8 mouse cellular contexts compared by ENCODE assay signal in genomic region chr10:80199440-80200008, GRCm38 (mm10). TPM values are rescaled to one million over a fixed set of nuclear protein-coding genes. Genes with fewer than 3 reads are reported as not detected.
DNase-seq lines count a peak whose midpoint lies in the region; ATAC-seq and TF ChIP-seq lines count a peak whose summit lies in the region.

No protein-coding gene starts in this region.

- no peak overlapping the region for H3K4me2 ChIP-seq in forebrain, postnatal 0 days (ENCODE audit: low read depth)
- H3K4me2 ChIP-seq in hindbrain, embryonic 11.5 days (replicated peaks; ENCODE audit: low read depth, low read length) = no peak overlapping the region

- peaks cover 3% of the 10 kb centered on the region for H3K4me1 ChIP-seq in cerebellum, adult 2 months (ENCODE audit: control insufficient read depth, insufficient read depth, low read length)
- H3K4me1 ChIP-seq in forebrain, postnatal 0 days (ENCODE audit: insufficient read depth) = no peaks in the 10 kb centered on the region
- peaks cover 8% of the 10 kb centered on the region; the same call in 1 of the 2 replicates for H3K4me1 ChIP-seq in hindbrain, embryonic 11.5 days (replicated peaks; ENCODE audit: control insufficient read depth, insufficient read depth, low read length)

- H3K27me3 ChIP-seq in cerebellum, adult 2 months (ENCODE audit: control insufficient read depth, insufficient read depth, low read length) = no peaks in the 10 kb centered on the region
- H3K27me3 ChIP-seq in forebrain, postnatal 0 days (ENCODE audit: insufficient read depth, low read length) = no peaks in the 10 kb centered on the region
- no peaks in the 10 kb centered on the region for H3K27me3 ChIP-seq in hindbrain, embryonic 11.5 days (ENCODE audit: control insufficient read depth, insufficient read depth, low read length)

- H3K4me3 ChIP-seq in cerebellum, adult 2 months (replicated peaks; ENCODE audit: insufficient read depth, low read depth, low read length) = no peak overlapping the region
- H3K4me3 ChIP-seq in forebrain, postnatal 0 days (ENCODE audit: low read depth, low read length) = no peak overlapping the region
- no peak overlapping the region for H3K4me3 ChIP-seq in hindbrain, embryonic 11.5 days (ENCODE audit: low read depth, low read length)

- no peaks in the 10 kb centered on the region for H3K9me3 ChIP-seq in forebrain, postnatal 0 days (ENCODE audit: low read length)
- H3K9me3 ChIP-seq in hindbrain, embryonic 11.5 days (ENCODE audit: control insufficient read depth, low read length) = no peaks in the 10 kb centered on the region

- H3K9ac ChIP-seq in forebrain, postnatal 0 days = no peak overlapping the region
- no peak overlapping the region for H3K9ac ChIP-seq in hindbrain, embryonic 11.5 days (ENCODE audit: low read depth, low read length)

- ATAC-seq in forebrain, postnatal 0 days = peak; percentile 83
- peak; percentile 71 for ATAC-seq in hindbrain, embryonic 11.5 days (ENCODE audit: low FRiP score)

- peak; percentile 94 for DNase-seq in MN1 (ENCODE audit: low spot score)
- DNase-seq in cerebellum, adult 2 months = peak; percentile 84 to 85
- DNase-seq in forebrain, postnatal 0 days = peak; percentile 73
- peak; percentile 92 for DNase-seq in hindbrain, embryonic 11.5 days (ENCODE audit: low spot score)
- DNase-seq in layer of hippocampus, adult 9-10 months (ENCODE audit: low spot score) = peak; percentile 86
- peak; percentile 93 for DNase-seq in lung, postnatal 10 days
- peak; percentile 60 for DNase-seq in retina, adult 2 months (ENCODE audit: low read depth, low spot score)
- DNase-seq in thymus, postnatal 25 days = peak; percentile 80

- no peaks in the 10 kb centered on the region for H3K36me3 ChIP-seq in forebrain, postnatal 0 days (ENCODE audit: insufficient read depth)
- no peaks in the 10 kb centered on the region for H3K36me3 ChIP-seq in hindbrain, embryonic 11.5 days (ENCODE audit: control insufficient read depth, insufficient read depth, low read length)

- WGBS in cerebellum, adult 2 months = 31% methylated on average over 3 of the region's 3 CpGs
- 56% methylated on average over 3 of the region's 3 CpGs for WGBS in forebrain, postnatal 0 days
- 59% methylated on average over 3 of the region's 3 CpGs for WGBS in hindbrain, embryonic 11.5 days

- H3K27ac ChIP-seq in cerebellum, adult 2 months (ENCODE audit: insufficient read depth, low read length) = no peak overlapping the region
- H3K27ac ChIP-seq in forebrain, postnatal 0 days (ENCODE audit: low read depth, low read length) = no peak overlapping the region
- H3K27ac ChIP-seq in hindbrain, embryonic 11.5 days (ENCODE audit: low read depth, low read length) = no peak overlapping the region

- TF ChIP-seq POLR2A in cerebellum, adult 2 months (IDR thresholded peaks at IDR 0.05; ENCODE audit: borderline replicate concordance, insufficient read depth, low read length) = no peak

- peak; percentile 92 for TF ChIP-seq CTCF in cerebellum, adult 2 months (IDR thresholded peaks at IDR 0.05; ENCODE audit: borderline replicate concordance, insufficient read depth, low read depth, low read length)
- TF ChIP-seq CTCF in forebrain, postnatal 0 days (IDR thresholded peaks at IDR 0.05; ENCODE audit: low read depth) = peak; percentile 83

RNA-seq across cellular contexts. Expression of gene Efna2, which starts 20.2 kb away (rescaled TPM):
- 10.2 and 10.7 TPM in 2 replicates for polyA plus RNA-seq in cerebellum, adult 2 months (2012; rRNA removed)
- total RNA-seq in forebrain, postnatal 0 days (2014; rRNA removed) = 29.0 and 30.9 TPM in 2 replicates
- 30.6 and 31.3 TPM in 2 replicates for polyA plus RNA-seq in forebrain, postnatal 0 days (2015; fragmentation: Nextera tagmentation; extraction: Ambion mirVana)
- polyA plus RNA-seq in hindbrain, embryonic 11.5 days (2014; fragmentation: Nextera tagmentation; extraction: Ambion mirVana) = 24.8 and 34.2 TPM in 2 replicates

RNA-seq across cellular contexts. Expression of gene Mum1, which starts 26.7 kb away (rescaled TPM):
- polyA plus RNA-seq in cerebellum, adult 2 months (2012; rRNA removed) = 41.1 and 42.5 TPM in 2 replicates
- total RNA-seq in forebrain, postnatal 0 days (2014; rRNA removed) = 57.6 and 60.7 TPM in 2 replicates
- polyA plus RNA-seq in forebrain, postnatal 0 days (2015; fragmentation: Nextera tagmentation; extraction: Ambion mirVana) = 41.1 and 50.4 TPM in 2 replicates
- polyA plus RNA-seq in hindbrain, embryonic 11.5 days (2014; fragmentation: Nextera tagmentation; extraction: Ambion mirVana) = 49.4 and 57.3 TPM in 2 replicates

RNA-seq across cellular contexts. Expression of gene 1600002K03Rik, which starts 26.8 kb away (rescaled TPM):
- polyA plus RNA-seq in cerebellum, adult 2 months (2012; rRNA removed) = 16.4 and 18.0 TPM in 2 replicates
- total RNA-seq in forebrain, postnatal 0 days (2014; rRNA removed) = 4.2 and 5.0 TPM in 2 replicates
- polyA plus RNA-seq in forebrain, postnatal 0 days (2015; fragmentation: Nextera tagmentation; extraction: Ambion mirVana) = 5.0 and 6.0 TPM in 2 replicates
- 7.6 and 9.4 TPM in 2 replicates for polyA plus RNA-seq in hindbrain, embryonic 11.5 days (2014; fragmentation: Nextera tagmentation; extraction: Ambion mirVana)

RNA-seq across cellular contexts. Expression of gene Cirbp, which starts 33.7 kb away (rescaled TPM):
- 240 and 261 TPM in 2 replicates for polyA plus RNA-seq in cerebellum, adult 2 months (2012; rRNA removed)
- 345 and 424 TPM in 2 replicates for total RNA-seq in forebrain, postnatal 0 days (2014; rRNA removed)
- 834 and 838 TPM in 2 replicates for polyA plus RNA-seq in forebrain, postnatal 0 days (2015; fragmentation: Nextera tagmentation; extraction: Ambion mirVana)
- polyA plus RNA-seq in hindbrain, embryonic 11.5 days (2014; fragmentation: Nextera tagmentation; extraction: Ambion mirVana) = 83.4 and 90.4 TPM in 2 replicates

RNA-seq across cellular contexts. Expression of gene Ndufs7, which starts 49.4 kb away (rescaled TPM):
- 668 and 680 TPM in 2 replicates for polyA plus RNA-seq in cerebellum, adult 2 months (2012; rRNA removed)
- total RNA-seq in forebrain, postnatal 0 days (2014; rRNA removed) = 162 and 212 TPM in 2 replicates
- 343 and 394 TPM in 2 replicates for polyA plus RNA-seq in forebrain, postnatal 0 days (2015; fragmentation: Nextera tagmentation; extraction: Ambion mirVana)
- 242 and 245 TPM in 2 replicates for polyA plus RNA-seq in hindbrain, embryonic 11.5 days (2014; fragmentation: Nextera tagmentation; extraction: Ambion mirVana)
